Mouse (Mus musculus): Measurements from ENCODE around the gene M1ap.

DNA sequence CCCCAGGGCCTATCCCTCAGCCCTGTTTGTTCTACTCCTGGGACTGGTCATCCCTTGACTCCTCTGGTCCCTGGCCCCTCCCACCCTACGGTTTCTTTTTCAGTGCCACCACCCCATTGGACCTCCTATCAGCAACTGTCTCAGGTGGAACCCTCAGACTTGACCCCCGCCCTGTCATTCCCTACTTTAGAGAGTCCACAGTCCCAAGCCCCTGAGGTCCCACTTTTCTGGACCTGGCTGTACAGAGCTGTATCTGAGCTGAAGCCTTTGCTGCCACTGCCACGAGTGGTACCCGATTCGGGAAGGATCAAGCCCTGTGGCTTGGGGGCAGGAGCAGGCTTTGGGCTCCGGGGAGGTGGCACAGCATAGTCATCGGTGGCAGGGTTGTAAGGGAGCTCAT is 84.4 kb downstream of the M1ap start:
- TF ChIP-seq POLR2A (IDR thresholded peaks at IDR 0.05; ENCODE audit: insufficient read length, low read depth) (no peak), TCF12 (IDR thresholded peaks at IDR 0.05; ENCODE audit: insufficient read depth, poor library complexity, severe bottlenecking) (no peak), POLR2AphosphoS2 (IDR thresholded peaks at IDR 0.05; ENCODE audit: insufficient read length, low read depth) (no peak)
